Mouse (Mus musculus): ENCODE measurements around the gene Ppp1r32. TPM values are rescaled to one million over a fixed set of nuclear protein-coding genes. Genes with fewer than 3 reads are reported as not detected.

The Ppp1r32 gene
- polyA plus RNA-seq, 1 experiment from 2014 or later: 0.16 TPM

DNA sequence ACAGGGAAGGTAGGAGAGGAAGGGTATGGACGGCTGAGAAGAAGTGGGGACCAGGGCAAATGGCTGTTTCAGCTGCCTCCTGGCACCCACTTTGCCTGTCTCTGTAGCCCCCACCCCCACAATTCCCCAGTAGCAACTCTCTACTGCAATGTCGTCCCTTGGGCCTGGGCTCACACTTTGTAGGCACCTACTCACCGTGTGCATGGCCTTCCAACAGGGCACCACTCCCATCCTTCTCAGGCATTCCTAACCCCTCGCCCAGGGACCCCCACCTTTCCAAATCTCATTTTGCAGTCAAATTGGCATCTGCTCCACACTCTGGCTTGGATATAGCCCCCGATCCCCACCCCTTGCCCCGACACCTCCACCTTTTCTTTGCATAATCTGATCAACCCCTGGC is 33.5 kb downstream of the Ppp1r32 start:
- 59% methylated on average over 6 of the region's 6 CpGs for WGBS
- no peak overlapping the region for H3K27ac ChIP-seq (replicated peaks)
- H3K4me1 ChIP-seq (replicated peaks; ENCODE audit: control insufficient read depth, insufficient read depth): no peaks in the 10 kb centered on the region
- no peak overlapping the region for H3K4me3 ChIP-seq (ENCODE audit: low read depth, low read length)
- TF ChIP-seq CTCF (IDR thresholded peaks at IDR 0.05; ENCODE audit: low read depth) (no peak), EP300 (optimal IDR thresholded peaks at IDR 0.05) (no peak)
- H3K27me3 ChIP-seq (ENCODE audit: control insufficient read depth, insufficient read depth, low read length): no peaks in the 10 kb centered on the region
- no peaks in the 10 kb centered on the region for H3K9me3 ChIP-seq (ENCODE audit: control insufficient read depth, low read length)
- no peak overlapping the region for H3K4me2 ChIP-seq (replicated peaks; ENCODE audit: low read depth)
- ATAC-seq (ENCODE audit: low FRiP score, low TSS enrichment) (no peak), DNase-seq (ENCODE audit: low spot score) (no peak)
- H3K36me3 ChIP-seq (ENCODE audit: control insufficient read depth, insufficient read depth, low read length): no peaks in the 10 kb centered on the region
- H3K9ac ChIP-seq (ENCODE audit: low read length): no peak overlapping the region

DNA sequence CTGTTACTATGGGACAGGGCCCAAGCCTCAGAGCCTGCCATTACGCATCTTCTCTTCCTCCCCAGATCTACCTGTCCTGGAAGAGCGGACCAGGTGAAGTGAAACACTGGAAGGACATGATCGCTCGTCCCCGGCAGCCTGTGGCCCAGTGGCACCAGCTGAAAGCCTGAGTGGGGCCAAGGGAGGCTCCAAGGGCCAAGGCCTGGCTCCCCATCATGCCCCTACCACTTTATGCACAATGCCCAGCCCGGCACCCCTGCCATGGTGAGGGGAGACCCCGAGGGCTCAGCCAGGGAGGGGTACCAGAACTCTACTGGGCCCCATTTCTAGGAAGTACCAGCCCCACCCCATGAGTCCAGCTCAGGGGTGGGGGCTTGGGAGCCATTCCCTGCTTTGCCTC is 34.5 kb downstream of the Ppp1r32 start:
- Histone ChIP-seq H3K4me2 (replicated peaks; ENCODE audit: low read depth) (no peak overlapping the region), H3K4me3 (ENCODE audit: low read depth, low read length) (no peak overlapping the region), H3K4me1 (replicated peaks; ENCODE audit: control insufficient read depth, insufficient read depth) (no peaks in the 10 kb centered on the region), H3K27ac (replicated peaks) (no peak overlapping the region), H3K9me3 (ENCODE audit: control insufficient read depth, low read length) (no peaks in the 10 kb centered on the region), H3K36me3 (ENCODE audit: control insufficient read depth, insufficient read depth, low read length) (no peaks in the 10 kb centered on the region), H3K27me3 (ENCODE audit: control insufficient read depth, insufficient read depth, low read length) (no peaks in the 10 kb centered on the region), H3K9ac (ENCODE audit: low read length) (no peak overlapping the region)
- 94% methylated on average over 7 of the region's 7 CpGs for WGBS
- ATAC-seq (ENCODE audit: low FRiP score, low TSS enrichment) (no peak), DNase-seq (ENCODE audit: low spot score) (no peak)
- TF ChIP-seq CTCF (IDR thresholded peaks at IDR 0.05; ENCODE audit: low read depth): no peak
- no peak for TF ChIP-seq EP300 (optimal IDR thresholded peaks at IDR 0.05)

DNA sequence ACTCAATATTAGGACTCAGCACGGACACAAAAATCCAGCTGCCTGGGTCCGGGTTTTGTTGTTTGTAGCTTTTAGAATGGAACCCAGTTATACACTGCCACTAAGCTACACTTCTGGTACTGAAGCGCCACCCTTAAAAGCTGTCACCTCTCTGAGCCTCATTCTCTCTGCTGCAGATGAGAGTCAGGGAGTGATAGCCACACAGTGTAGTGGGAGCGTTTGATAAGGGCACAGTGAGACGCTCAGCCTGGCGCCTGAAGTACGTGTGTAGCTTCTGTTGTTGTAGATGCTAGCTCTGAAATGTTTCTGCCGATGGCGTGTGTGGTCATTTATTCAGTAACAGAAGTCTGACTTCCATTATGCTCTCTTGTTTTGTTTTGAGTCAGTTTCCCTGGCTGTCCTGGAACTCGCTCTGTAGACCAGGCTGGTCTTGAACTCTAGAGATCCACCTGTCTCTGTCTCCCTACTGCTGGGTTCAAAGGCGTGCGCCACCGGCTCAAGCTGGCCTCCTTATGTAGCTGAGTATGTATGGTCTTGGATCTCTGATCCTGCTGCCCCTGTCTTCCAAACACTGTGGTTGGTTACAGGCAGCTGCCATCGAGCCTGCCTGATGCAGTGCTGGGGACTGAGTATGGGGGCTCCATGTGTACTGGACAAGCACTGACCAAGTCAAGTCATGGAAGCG is 37.9 kb downstream of the Ppp1r32 start:
- no peak overlapping the region for H3K9ac ChIP-seq (ENCODE audit: low read length)
- ATAC-seq (ENCODE audit: low FRiP score, low TSS enrichment): no peak
- H3K27me3 ChIP-seq (ENCODE audit: control insufficient read depth, insufficient read depth, low read length): no peaks in the 10 kb centered on the region
- WGBS: 89% methylated on average over 15 of the region's 15 CpGs
- no peak overlapping the region for H3K27ac ChIP-seq (replicated peaks)
- no peaks in the 10 kb centered on the region for H3K4me1 ChIP-seq (replicated peaks; ENCODE audit: control insufficient read depth, insufficient read depth)
- DNase-seq (ENCODE audit: low spot score): no peak
- no peak for TF ChIP-seq CTCF (IDR thresholded peaks at IDR 0.05; ENCODE audit: low read depth)
- no peak for TF ChIP-seq EP300 (optimal IDR thresholded peaks at IDR 0.05)
- no peaks in the 10 kb centered on the region for H3K9me3 ChIP-seq (ENCODE audit: control insufficient read depth, low read length)
- no peaks in the 10 kb centered on the region for H3K36me3 ChIP-seq (ENCODE audit: control insufficient read depth, insufficient read depth, low read length)
- no peak overlapping the region for H3K4me2 ChIP-seq (replicated peaks; ENCODE audit: low read depth)
- H3K4me3 ChIP-seq (ENCODE audit: low read depth, low read length): no peak overlapping the region

DNA sequence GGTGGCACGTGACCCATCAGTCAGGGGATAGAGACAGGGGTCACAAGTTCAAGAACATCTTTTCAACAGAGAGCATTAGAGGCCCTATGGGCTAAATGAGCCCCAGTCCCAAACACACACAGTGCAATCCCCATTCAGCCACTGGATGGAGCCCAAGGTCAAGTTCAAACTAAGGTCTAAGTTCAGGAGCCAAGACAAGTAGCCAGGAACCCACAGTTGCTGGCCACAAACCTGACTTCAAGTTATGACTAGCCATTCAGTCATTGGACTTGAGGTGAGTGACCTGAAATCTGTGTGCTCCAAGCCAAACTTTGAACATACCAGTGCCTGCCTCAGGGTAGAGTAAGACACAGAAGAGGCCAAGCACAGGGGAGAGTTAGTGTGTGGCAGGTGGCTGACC is 45.2 kb downstream of the Ppp1r32 start:
- Histone ChIP-seq H3K4me1 (replicated peaks; ENCODE audit: control insufficient read depth, insufficient read depth) (no peaks in the 10 kb centered on the region), H3K36me3 (ENCODE audit: control insufficient read depth, insufficient read depth, low read length) (no peaks in the 10 kb centered on the region), H3K9ac (ENCODE audit: low read length) (no peak overlapping the region), H3K27ac (replicated peaks) (no peak overlapping the region), H3K9me3 (ENCODE audit: control insufficient read depth, low read length) (no peaks in the 10 kb centered on the region), H3K4me3 (ENCODE audit: low read depth, low read length) (no peak overlapping the region), H3K4me2 (replicated peaks; ENCODE audit: low read depth) (no peak overlapping the region), H3K27me3 (ENCODE audit: control insufficient read depth, insufficient read depth, low read length) (no peaks in the 10 kb centered on the region)
- ATAC-seq (ENCODE audit: low FRiP score, low TSS enrichment) (no peak), DNase-seq (ENCODE audit: low spot score) (no peak)
- TF ChIP-seq EP300 (optimal IDR thresholded peaks at IDR 0.05) (no peak), CTCF (IDR thresholded peaks at IDR 0.05; ENCODE audit: low read depth) (peak; percentile 61)
- 52% methylated on average over 1 of the region's 1 CpGs for WGBS

DNA sequence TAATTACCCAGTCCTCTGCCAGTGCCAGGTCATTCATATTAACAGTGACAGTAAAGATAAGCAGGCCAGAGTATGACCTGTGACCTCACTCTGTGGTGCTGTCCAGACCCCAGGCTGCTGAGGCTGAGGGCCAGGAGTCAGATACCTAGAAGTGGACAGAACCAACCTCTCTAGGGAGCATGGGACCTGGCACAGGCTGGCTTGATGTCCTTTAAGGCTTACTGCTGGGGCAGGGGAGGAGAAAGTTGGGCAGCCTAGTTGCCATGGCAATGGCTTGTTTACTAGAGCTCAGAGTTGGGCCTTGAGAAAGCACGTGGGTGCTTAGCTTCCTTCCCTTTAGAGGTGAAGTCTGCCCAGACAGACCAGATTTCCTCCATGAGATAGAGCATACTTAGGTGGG is 46.0 kb downstream of the Ppp1r32 start:
- no peak for ATAC-seq (ENCODE audit: low FRiP score, low TSS enrichment)
- WGBS: 8% methylated on average over 1 of the region's 1 CpGs
- DNase-seq (ENCODE audit: low spot score): no peak

DNA sequence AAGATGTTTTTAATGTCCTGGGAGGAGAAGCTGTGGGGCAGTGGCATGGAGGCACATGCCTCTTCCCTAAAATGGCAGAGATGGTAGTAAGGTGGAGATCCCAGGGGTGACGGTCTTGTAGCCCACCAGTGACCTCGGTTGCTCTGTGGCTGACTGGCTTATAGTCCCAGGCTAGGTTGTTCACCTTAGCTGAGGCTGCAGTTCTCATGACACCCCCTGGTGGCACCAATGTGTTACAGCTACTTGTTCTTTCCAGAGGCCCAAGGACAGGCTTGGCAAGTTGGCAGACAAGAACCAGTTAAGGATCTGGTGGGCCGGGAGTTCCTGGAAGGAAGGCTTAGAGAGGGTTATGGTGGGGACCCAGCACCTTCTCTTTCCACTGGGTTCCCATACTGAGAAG is 46.8 kb downstream of the Ppp1r32 start:
- Histone ChIP-seq H3K36me3 (ENCODE audit: control insufficient read depth, insufficient read depth, low read length) (no peaks in the 10 kb centered on the region), H3K4me1 (replicated peaks; ENCODE audit: control insufficient read depth, insufficient read depth) (no peaks in the 10 kb centered on the region), H3K9ac (ENCODE audit: low read length) (no peak overlapping the region), H3K9me3 (ENCODE audit: control insufficient read depth, low read length) (no peaks in the 10 kb centered on the region), H3K4me2 (replicated peaks; ENCODE audit: low read depth) (no peak overlapping the region), H3K27ac (replicated peaks) (no peak overlapping the region; the same call in 1 of the 2 replicates), H3K4me3 (ENCODE audit: low read depth, low read length) (no peak overlapping the region), H3K27me3 (ENCODE audit: control insufficient read depth, insufficient read depth, low read length) (no peaks in the 10 kb centered on the region)
- no peak for TF ChIP-seq EP300 (optimal IDR thresholded peaks at IDR 0.05)
- peak; percentile 88 for TF ChIP-seq CTCF (IDR thresholded peaks at IDR 0.05; ENCODE audit: low read depth)
- DNase-seq (ENCODE audit: low spot score) (peak; percentile 79), ATAC-seq (ENCODE audit: low FRiP score, low TSS enrichment) (peak; percentile 43)
- 20% methylated on average over 3 of the region's 3 CpGs for WGBS

More for the DNA sequence above, 46.0 kb downstream of the Ppp1r32 start:
- no peak for TF ChIP-seq EP300 (optimal IDR thresholded peaks at IDR 0.05)
- no peak for TF ChIP-seq CTCF (IDR thresholded peaks at IDR 0.05; ENCODE audit: low read depth)
- Histone ChIP-seq H3K36me3 (ENCODE audit: control insufficient read depth, insufficient read depth, low read length) (no peaks in the 10 kb centered on the region), H3K9me3 (ENCODE audit: control insufficient read depth, low read length) (no peaks in the 10 kb centered on the region), H3K27me3 (ENCODE audit: control insufficient read depth, insufficient read depth, low read length) (no peaks in the 10 kb centered on the region), H3K4me2 (replicated peaks; ENCODE audit: low read depth) (no peak overlapping the region), H3K4me3 (ENCODE audit: low read depth, low read length) (no peak overlapping the region), H3K27ac (replicated peaks) (0 out of 2 replicates have a peak overlapping the region, but pooled peaks have one; percentile 30), H3K9ac (ENCODE audit: low read length) (no peak overlapping the region), H3K4me1 (replicated peaks; ENCODE audit: control insufficient read depth, insufficient read depth) (no peaks in the 10 kb centered on the region)
